9 mouse cellular contexts compared by ENCODE assay signal in genomic region chr12:29083426-29084221, GRCm38 (mm10).
DNase-seq lines count a peak whose midpoint lies in the region; ATAC-seq and TF ChIP-seq lines count a peak whose summit lies in the region.
"Had no signal": no experiment of that assay in that cellular context is flagged by ENCODE, and none has a peak within 500 bp of the region (broad histone marks: within the 10 kb centered on the region; RNA-seq: fewer than 3 reads in every experiment).

No protein-coding gene starts in this region.

- WGBS in lung, adult 2 months: 31% methylated on average over 13 of the region's 13 CpGs
- 51% methylated on average over 13 of the region's 13 CpGs for WGBS in forebrain, embryonic 16.5 days

- TF ChIP-seq POLR2A in lung, adult 2 months (IDR thresholded peaks at IDR 0.05; ENCODE audit: borderline replicate concordance, extremely low read depth, low read depth, low read length): no peak

- H3K4me2 ChIP-seq in forebrain, embryonic 16.5 days (ENCODE audit: low read length): no peak overlapping the region
- H3K4me2 ChIP-seq: lung, embryonic 15.5 days had no signal

- H3K36me3 ChIP-seq in forebrain, embryonic 16.5 days (ENCODE audit: control insufficient read depth, insufficient read depth): no peaks in the 10 kb centered on the region
- H3K36me3 ChIP-seq: lung, embryonic 15.5 days had no signal

- no peaks in the 10 kb centered on the region for H3K4me1 ChIP-seq in lung, adult 2 months (ENCODE audit: control insufficient read depth, insufficient read depth, low read length)
- H3K4me1 ChIP-seq in forebrain, embryonic 16.5 days (replicated peaks; ENCODE audit: control insufficient read depth, insufficient read depth, low read length): peaks cover 16% of the 10 kb centered on the region
- H3K4me1 ChIP-seq: lung, embryonic 15.5 days had no signal

- H3K27ac ChIP-seq in forebrain, embryonic 16.5 days (ENCODE audit: low read length): peak overlapping the region; percentile 38; the same call in 1 of the 2 replicates
- H3K27ac ChIP-seq: lung, embryonic 15.5 days had no signal

- H3K4me3 ChIP-seq in lung, adult 2 months (replicated peaks; ENCODE audit: extremely low read depth, low read depth, low read length): no peak overlapping the region
- H3K4me3 ChIP-seq in forebrain, embryonic 16.5 days (replicated peaks; ENCODE audit: low read length): no peak overlapping the region
- H3K4me3 ChIP-seq: lung, embryonic 15.5 days had no signal

- 0 out of 2 replicates have a peak overlapping the region, but pooled peaks have one; percentile 11 for H3K9ac ChIP-seq in forebrain, embryonic 16.5 days (replicated peaks; ENCODE audit: low read depth, low read length)
- H3K9ac ChIP-seq: lung, embryonic 15.5 days had no signal

- intact Hi-C loops in gastrocnemius, postnatal 14 days (cut with DNase I; ENCODE audit: low total_unique reads): no loop called here

- no peaks in the 10 kb centered on the region for H3K9me3 ChIP-seq in forebrain, embryonic 16.5 days (ENCODE audit: control insufficient read depth, low read length)
- H3K9me3 ChIP-seq: lung, embryonic 15.5 days had no signal

- no peaks in the 10 kb centered on the region for H3K27me3 ChIP-seq in forebrain, embryonic 16.5 days (replicated peaks; ENCODE audit: control insufficient read depth, insufficient read depth, low read length)
- H3K27me3 ChIP-seq: lung, embryonic 15.5 days had no signal

- ATAC-seq in forebrain, embryonic 16.5 days: peak; percentile 65
- ATAC-seq in megakaryocyte-erythroid progenitor cell, adult 5-6 weeks (replicated peaks; ENCODE audit: low FRiP score, low TSS enrichment, poor library complexity, severe bottlenecking): no peak

- peak; percentile 4 for DNase-seq in lung, postnatal 10 days
- DNase-seq in lung, adult 2 months: no peak
- DNase-seq in left cerebral cortex, adult 18-20 months (ENCODE audit: low spot score in 2 of 2): peak; percentile 55 to 81
- DNase-seq in right cerebral cortex, postnatal 4 days: peak; percentile 58
- DNase-seq in gastrocnemius, postnatal 14 days: no peak
- DNase-seq in T-cell, adult 2 months (ENCODE audit: low spot score): no peak

- no peak for TF ChIP-seq CTCF in lung, adult 2 months (IDR thresholded peaks at IDR 0.05; ENCODE audit: insufficient read depth, low read length)

Comparison
In these comparisons a context has a peak if more than half of its experiments do, and no peak if none do; other contexts are left out.
1. DNase-seq: peak in lung, postnatal 10 days (single experiment), left cerebral cortex, adult 18-20 months (2 of 2) and right cerebral cortex, postnatal 4 days (single experiment); none in lung, adult 2 months (single experiment), gastrocnemius, postnatal 14 days (single experiment) and T-cell, adult 2 months (single experiment).